Mouse (Mus musculus) C2C12 (cell line): ENCODE results near the gene Mark2. TPM values are rescaled to one million over a fixed set of nuclear protein-coding genes. Genes with fewer than 3 reads are reported as not detected.
A peak's percentile ranks its signal among the peaks of the same experiment; 100 is the strongest.

Experiments used
- H3K27me3 ChIP-seq: one replicate; pipeline ENCODE4 v1.6.1; 2011; ENCODE audit not compliant: control insufficient read depth, insufficient read depth, insufficient read length
- H3K36me3 ChIP-seq: one replicate; pipeline ENCODE4 v1.6.1; 2011; ENCODE audit not compliant: control insufficient read depth, insufficient read depth
- H3K4me3 ChIP-seq: one replicate; pipeline ENCODE4 v1.5.1; 2011; ENCODE audit warnings: mild to moderate bottlenecking, control low read depth; ENCODE audit not compliant: poor library complexity, insufficient read depth, severe bottlenecking
- H3K79me2 ChIP-seq: one replicate; pipeline ENCODE4 v1.6.1; 2011; ENCODE audit not compliant: control insufficient read depth, insufficient read depth
- H3K79me3 ChIP-seq: one replicate; pipeline ENCODE4 v1.6.1; 2011; ENCODE audit warnings: low read depth, control low read depth
- H3ac ChIP-seq: one replicate; pipeline ENCODE3; 2011; ENCODE audit warnings: low read depth; ENCODE audit not compliant: control insufficient read depth, insufficient read length
- CEBPB ChIP-seq: IDR thresholded peaks from one replicate; pipeline ENCODE4 v1.6.1; 2011; ENCODE audit warnings: low read depth, mild to moderate bottlenecking, control low read depth, moderate library complexity
- CTCF ChIP-seq: IDR thresholded peaks from one replicate; pipeline ENCODE4 v1.5.1; 2011; ENCODE audit not compliant: control insufficient read depth, insufficient read depth, insufficient read length
- FOSL1 ChIP-seq: IDR thresholded peaks from one replicate; pipeline ENCODE4 v1.8.0; 2011; ENCODE audit warnings: mild to moderate bottlenecking, low read length; ENCODE audit not compliant: poor library complexity, insufficient read depth, severe bottlenecking
- MAX ChIP-seq: IDR thresholded peaks from one replicate; pipeline ENCODE4 v1.6.1; 2011; ENCODE audit warnings: mild to moderate bottlenecking, control low read depth
- MYOD1 ChIP-seq: IDR thresholded peaks from one replicate; pipeline ENCODE4 v1.6.1; 2011; ENCODE audit warnings: low read depth; ENCODE audit not compliant: control insufficient read depth, insufficient read length
- MYOG ChIP-seq: IDR thresholded peaks from one replicate; pipeline ENCODE4 v1.6.1; 2011; ENCODE audit not compliant: control insufficient read depth, insufficient read length; ENCODE audit errors: extremely low read depth
- USF1 ChIP-seq: IDR thresholded peaks from one replicate; pipeline ENCODE4 v1.6.1; 2011; ENCODE audit warnings: low read depth, mild to moderate bottlenecking, control low read depth, moderate library complexity
- polyA plus RNA-seq: library from polyadenylated mRNA; unstranded; fragments of >200 nt; fragmentation: generic; extraction: Trizol; gene quantifications from one replicate; pipeline ENCODE4 v1.2.1, GENCODE M21; 2012; ENCODE audit warnings: missing spikeins

The Mark2 gene
- polyA plus RNA-seq, 1 experiment, result 27.2 TPM

DNA sequence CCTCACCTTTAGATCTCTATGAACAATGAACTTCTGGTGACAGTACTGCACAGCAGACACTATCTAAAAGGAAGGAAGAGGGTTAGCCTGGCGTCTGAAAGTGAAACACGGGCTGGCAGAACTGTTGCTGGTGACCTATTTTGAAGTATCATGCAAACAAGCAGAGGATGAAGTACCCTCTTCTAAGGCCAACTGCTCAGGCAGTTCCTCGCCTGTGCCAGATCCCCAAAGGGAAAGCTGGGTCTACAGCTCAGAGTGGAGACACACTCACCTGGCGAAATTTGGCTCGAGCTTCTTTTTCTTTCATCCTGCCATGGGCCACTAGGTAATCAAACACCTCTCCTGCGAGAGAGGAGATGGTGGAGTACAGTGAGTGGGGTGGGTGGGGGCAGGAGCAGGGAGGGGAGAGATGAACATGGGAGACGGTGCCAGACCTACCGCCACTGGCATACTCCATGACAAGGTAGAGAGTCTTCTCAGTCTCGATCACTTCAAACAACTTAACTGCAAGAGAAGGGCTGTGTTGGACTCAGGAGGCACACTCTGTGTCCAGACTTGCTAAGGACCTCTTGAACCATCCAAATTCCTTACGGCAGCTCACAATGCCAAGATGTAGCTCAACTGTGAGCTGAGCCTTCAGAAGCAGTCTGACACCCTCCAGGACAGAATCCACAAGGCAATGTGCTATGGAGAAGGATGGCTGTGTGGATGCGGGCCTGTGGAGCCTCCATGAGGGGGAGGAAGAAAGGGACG is 54.9 kb downstream of the Mark2 start:
- Histone ChIP-seq H3K4me3 (no peak overlapping the region), H3K79me2 (peaks cover 16% of the 10 kb centered on the region), H3K27me3 (no peaks in the 10 kb centered on the region), H3K36me3 (peaks cover 53% of the 10 kb centered on the region), H3ac (no peak overlapping the region), H3K79me3 (no peaks in the 10 kb centered on the region)
- TF ChIP-seq MYOD1 (no peak), USF1 (no peak), CTCF (no peak), FOSL1 (no peak), MAX (no peak)

DNA sequence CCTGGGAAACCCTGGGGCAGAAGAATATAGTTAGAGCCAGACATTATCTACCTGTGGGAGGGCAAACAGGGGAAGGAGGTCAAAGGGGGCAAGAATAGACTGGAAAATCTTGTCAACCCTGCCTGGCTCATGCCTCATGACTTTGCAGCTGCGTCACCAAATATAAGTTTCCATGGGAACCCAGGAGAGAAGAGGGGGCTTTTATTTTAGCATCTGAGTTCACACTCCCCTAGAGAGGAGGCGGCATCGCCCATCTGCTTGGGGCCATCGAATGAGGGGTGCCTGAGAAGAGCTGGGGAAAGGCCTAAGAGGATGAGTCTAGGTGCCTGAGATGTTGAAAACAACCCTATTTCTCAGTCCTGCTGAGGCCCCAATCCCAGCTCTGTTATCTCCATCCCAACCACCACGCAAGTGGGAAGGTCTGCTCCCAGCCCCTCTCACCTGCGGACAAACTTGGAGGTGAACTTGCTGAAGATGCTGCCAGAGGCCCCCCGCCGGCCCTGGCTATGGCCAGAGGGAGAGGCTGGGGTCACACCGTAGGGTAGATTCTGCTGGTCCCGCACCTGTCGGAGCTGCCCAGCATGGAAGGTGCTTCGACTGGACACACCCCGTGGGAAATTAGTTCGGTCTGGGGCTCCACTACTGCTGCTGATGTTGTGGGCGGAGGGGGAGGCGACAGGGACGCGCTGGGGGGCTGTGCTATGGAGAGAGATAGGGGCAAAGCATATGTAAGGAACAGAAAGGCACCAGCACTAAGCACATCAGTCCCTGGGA is 60.9 kb downstream of the Mark2 start:
- H3K79me3 ChIP-seq, result no peaks in the 10 kb centered on the region
- no peaks in the 10 kb centered on the region for H3K79me2 ChIP-seq
- H3K4me3 ChIP-seq, result no peak overlapping the region
- H3K36me3 ChIP-seq, result peaks cover 65% of the 10 kb centered on the region
- no peak overlapping the region for H3ac ChIP-seq
- no peaks in the 10 kb centered on the region for H3K27me3 ChIP-seq
- TF ChIP-seq MAX (no peak), CTCF (no peak), MYOD1 (no peak), CEBPB (no peak), USF1 (no peak), FOSL1 (no peak), MYOG (no peak)

DNA sequence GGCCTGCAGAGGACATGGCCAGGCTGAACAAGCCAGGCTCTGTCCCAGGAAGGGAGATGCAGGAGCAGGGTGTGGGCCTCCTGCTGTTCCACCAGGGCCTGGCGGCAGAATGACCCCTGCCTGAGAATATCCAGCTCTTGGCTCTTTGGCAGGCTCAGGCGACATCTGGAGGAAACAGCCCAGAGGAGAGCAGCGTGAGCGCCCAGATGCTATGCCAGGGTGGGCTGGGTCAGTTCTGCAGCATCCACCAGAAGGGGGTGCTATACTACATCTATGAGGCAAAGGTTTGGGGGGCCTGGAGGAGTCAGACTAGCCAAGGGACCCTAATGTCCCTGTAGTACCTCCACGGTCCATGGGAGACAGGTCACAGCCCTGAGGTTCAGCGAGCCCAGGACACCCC is 62.5 kb downstream of the Mark2 start:
- H3K36me3 ChIP-seq, result peaks cover 64% of the 10 kb centered on the region
- no peaks in the 10 kb centered on the region for H3K27me3 ChIP-seq
- no peak overlapping the region for H3ac ChIP-seq
- no peaks in the 10 kb centered on the region for H3K79me2 ChIP-seq
- TF ChIP-seq CEBPB (no peak), CTCF (peak; percentile 59)
- no peaks in the 10 kb centered on the region for H3K79me3 ChIP-seq
- no peak overlapping the region for H3K4me3 ChIP-seq

DNA sequence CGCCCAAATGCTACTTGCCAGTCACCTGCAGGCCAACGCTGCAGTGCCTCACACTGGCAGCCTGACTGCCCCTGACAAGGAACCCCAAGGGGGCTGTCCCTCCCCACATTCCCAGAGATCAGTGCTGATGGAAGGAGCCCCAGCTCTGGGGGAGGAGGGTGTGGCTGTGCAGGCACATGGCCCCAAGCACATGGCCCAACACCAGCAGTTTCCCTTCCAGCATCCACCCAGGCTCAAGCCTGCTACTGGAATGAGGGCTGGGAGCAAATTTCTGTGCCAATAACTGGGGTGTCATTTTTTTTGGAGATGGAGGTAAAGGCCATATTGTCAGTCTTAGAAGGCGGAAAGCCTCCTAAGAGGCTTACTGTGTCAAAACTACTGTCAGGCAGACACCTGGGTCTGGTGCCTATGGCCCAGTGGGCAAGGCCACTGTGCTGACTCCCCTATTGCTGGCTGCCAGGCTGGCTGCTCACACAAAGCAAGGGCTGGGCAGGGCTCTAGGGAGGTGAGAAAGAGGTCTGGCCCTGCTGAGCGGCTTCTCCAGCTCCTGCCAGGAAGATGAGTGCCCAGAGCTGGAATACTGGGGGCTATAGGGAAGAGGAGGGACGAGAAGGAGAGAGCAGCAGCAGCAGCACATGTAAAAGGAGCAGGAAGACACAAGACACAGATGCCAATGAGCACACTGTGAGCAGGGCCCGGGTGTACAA is 63.3 kb downstream of the Mark2 start:
- peaks cover 63% of the 10 kb centered on the region for H3K36me3 ChIP-seq
- TF ChIP-seq CTCF, result no peak
- TF ChIP-seq MYOG, result no peak
- no peak for TF ChIP-seq CEBPB
- no peak for TF ChIP-seq MAX
- no peak overlapping the region for H3ac ChIP-seq
- H3K79me2 ChIP-seq, result no peaks in the 10 kb centered on the region
- H3K79me3 ChIP-seq, result no peaks in the 10 kb centered on the region
- H3K27me3 ChIP-seq, result no peaks in the 10 kb centered on the region
- H3K4me3 ChIP-seq, result no peak overlapping the region

DNA sequence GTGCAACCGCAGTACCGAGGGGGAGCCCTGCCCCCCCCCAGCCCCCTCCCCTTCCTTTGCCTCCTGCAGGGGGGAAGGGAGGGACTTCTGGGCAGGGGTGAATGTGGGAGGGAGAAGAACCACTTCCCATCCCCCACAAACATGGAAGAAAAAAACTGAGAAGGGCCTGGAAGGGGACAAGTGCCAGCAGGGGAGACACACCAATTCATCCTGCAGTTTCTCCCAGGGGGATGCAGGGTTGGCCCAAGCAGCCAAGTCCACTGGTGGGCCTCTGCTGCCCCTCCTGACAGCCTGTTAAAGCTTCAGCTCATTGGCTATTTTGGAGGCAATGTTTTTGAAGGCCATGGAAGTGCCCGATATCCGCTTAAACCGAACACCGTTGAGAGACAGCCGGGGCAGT is 64.9 kb downstream of the Mark2 start:
- Histone ChIP-seq H3K4me3 (no peak overlapping the region), H3ac (no peak overlapping the region), H3K36me3 (peaks cover 64% of the 10 kb centered on the region), H3K27me3 (no peaks in the 10 kb centered on the region), H3K79me2 (no peaks in the 10 kb centered on the region), H3K79me3 (no peaks in the 10 kb centered on the region)
- TF ChIP-seq CTCF (no peak), CEBPB (no peak), MYOG (no peak), FOSL1 (no peak), MAX (no peak)
